Mouse (Mus musculus) hindbrain, postnatal 0 days (tissue): ENCODE results near the gene Trappc3. TPM values are rescaled to one million over a fixed set of nuclear protein-coding genes. Genes with fewer than 3 reads are reported as not detected.

Experiments used
- ATAC-seq: fragments of 200-750 bp; cut with Nextera tagmentation; 2 replicates; pipeline ENCODE4 v1.8.0; 2017; ENCODE audit warnings: mild to moderate bottlenecking, moderate TSS enrichment, moderate library complexity
- DNase-seq: peaks from one replicate; pipeline ENCODE4 v3.0.0-alpha.2; 2015; ENCODE audit warnings: low spot score
- H3K27ac ChIP-seq: fragments of 300-500 bp; sonication (generic); 2 replicates; pipeline ENCODE4 v1.5.1; 2014; ENCODE audit warnings: mild to moderate bottlenecking
- H3K27me3 ChIP-seq: fragments of 300-500 bp; sonication (generic); 2 replicates; pipeline ENCODE4 v1.6.1; 2014; ENCODE audit warnings: low read length, mixed read lengths; ENCODE audit not compliant: insufficient read depth
- H3K36me3 ChIP-seq: fragments of 300-500 bp; sonication (generic); 2 replicates; pipeline ENCODE4 v1.6.1; 2014; ENCODE audit warnings: low read length, mixed read lengths; ENCODE audit not compliant: insufficient read depth
- H3K4me1 ChIP-seq: fragments of 300-500 bp; sonication (generic); 2 replicates; pipeline ENCODE4 v1.6.1; 2014; ENCODE audit warnings: antibody characterized with exemption, low read length, mixed read lengths; ENCODE audit not compliant: insufficient read depth
- H3K4me2 ChIP-seq: fragments of 300-500 bp; sonication (generic); 2 replicates; pipeline ENCODE4 v1.6.1; 2014; ENCODE audit warnings: low read depth, mild to moderate bottlenecking, low read length, moderate library complexity, mixed read lengths
- H3K4me3 ChIP-seq: fragments of 300-500 bp; sonication (generic); 2 replicates; pipeline ENCODE4 v1.5.1; 2014; ENCODE audit warnings: low read length
- H3K9ac ChIP-seq: fragments of 300-500 bp; sonication (generic); replicated peaks from 2 replicates; pipeline ENCODE4 v1.6.1; 2014; ENCODE audit warnings: mild to moderate bottlenecking, low read length, moderate library complexity, mixed read lengths
- H3K9me3 ChIP-seq: fragments of 300-500 bp; sonication (generic); 2 replicates; pipeline ENCODE4 v1.6.1; 2016; ENCODE audit warnings: low read length, mixed read lengths
- CTCF ChIP-seq: IDR thresholded peaks from 2 replicates; pipeline ENCODE4 v1.5.1; 2016; ENCODE audit warnings: antibody characterized with exemption, control low read depth, low read depth
- WGBS: fragments of 180-500 bp; shearing (Covaris S2); extraction: QIAGEN DNeasy Blood & Tissue Kit; methylation state at CpG from one replicate; pipeline ENCODE4 v1.1.7; 2014; 5-methylcytosine and 5-hydroxymethylcytosine counted together
- polyA plus RNA-seq: library from polyadenylated mRNA; unstranded; fragments of >200 nt; fragmentation: Nextera tagmentation; extraction: Ambion mirVana; gene quantifications from 2 replicates; pipeline ENCODE4 v1.2.1, GENCODE M21; 2015
- total RNA-seq: library from RNA; depleted of rRNA; stranded (reverse); fragments of >200 nt; gene quantifications from 2 replicates; pipeline ENCODE4 v1.2.3, GENCODE M21; 2014

Trappc3 gene
- total and polyA plus RNA-seq, 2 experiments from 2014 or later, result 97.4 to 188 TPM

GRCm38 (mm10) chr4:126314393-126314792, 52.3 kb downstream of the Trappc3 start:
- H3K4me1 ChIP-seq, result peaks cover 4% of the 10 kb centered on the region; the same call in 1 of the 2 replicates
- H3K9me3 ChIP-seq, result no peaks in the 10 kb centered on the region
- peak; percentile 23; the same call in 1 of the 2 replicates for TF ChIP-seq CTCF
- DNase-seq (no peak), ATAC-seq (no peak)
- peaks cover 22% of the 10 kb centered on the region for H3K36me3 ChIP-seq
- H3K4me3 ChIP-seq, result no peak overlapping the region
- H3K27me3 ChIP-seq, result no peaks in the 10 kb centered on the region
- no peak overlapping the region for H3K9ac ChIP-seq
- no peak overlapping the region for H3K4me2 ChIP-seq
- 55% methylated on average over 10 of the region's 10 CpGs for WGBS
- H3K27ac ChIP-seq, result no peak overlapping the region; the same call in 1 of the 2 replicates

GRCm38 (mm10) chr4:126315931-126316330, 53.8 kb downstream of the Trappc3 start:
- no peak overlapping the region for H3K4me3 ChIP-seq
- DNase-seq (no peak), ATAC-seq (no peak)
- no peak overlapping the region for H3K4me2 ChIP-seq
- no peaks in the 10 kb centered on the region for H3K27me3 ChIP-seq
- no peak overlapping the region for H3K27ac ChIP-seq
- peaks cover 22% of the 10 kb centered on the region for H3K36me3 ChIP-seq
- WGBS, result 43% methylated on average over 5 of the region's 5 CpGs
- H3K9ac ChIP-seq, result no peak overlapping the region
- peaks cover 7% of the 10 kb centered on the region; the same call in 1 of the 2 replicates for H3K4me1 ChIP-seq
- H3K9me3 ChIP-seq, result no peaks in the 10 kb centered on the region
- TF ChIP-seq CTCF, result no peak

GRCm38 (mm10) chr4:126316443-126317040, 54.4 kb downstream of the Trappc3 start:
- TF ChIP-seq CTCF, result no peak
- WGBS, result 87% methylated on average over 13 of the region's 13 CpGs
- no peak overlapping the region for H3K9ac ChIP-seq
- H3K4me1 ChIP-seq, result peaks cover 7% of the 10 kb centered on the region; the same call in 1 of the 2 replicates
- no peak overlapping the region for H3K4me3 ChIP-seq
- no peaks in the 10 kb centered on the region for H3K27me3 ChIP-seq
- no peak overlapping the region for H3K4me2 ChIP-seq
- no peak for DNase-seq
- ATAC-seq, result no peak
- H3K9me3 ChIP-seq, result no peaks in the 10 kb centered on the region
- peaks cover 22% of the 10 kb centered on the region for H3K36me3 ChIP-seq
- no peak overlapping the region for H3K27ac ChIP-seq

DNA sequence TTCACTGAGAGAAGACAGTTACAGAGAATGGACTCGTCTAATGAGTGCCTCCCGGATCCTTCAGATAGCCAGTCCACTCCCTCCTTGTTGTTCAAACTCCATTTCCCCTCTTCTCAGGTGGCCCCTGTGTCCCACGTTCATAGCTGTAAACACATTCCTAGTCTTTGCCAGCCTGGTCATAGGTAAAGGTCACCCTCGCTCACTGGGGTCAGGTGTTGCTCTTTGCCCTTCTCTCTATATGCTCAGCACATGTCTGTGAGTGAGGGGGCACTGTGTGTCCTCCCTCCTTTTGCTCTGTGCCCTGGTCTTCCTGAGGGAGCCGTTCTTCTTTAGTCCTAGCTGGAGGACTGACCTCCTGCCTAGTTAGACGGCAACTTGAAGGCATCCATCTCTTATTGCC, 57.7 kb downstream of the Trappc3 start:
- H3K9me3 ChIP-seq, result no peaks in the 10 kb centered on the region
- H3K4me1 ChIP-seq, result peaks cover 7% of the 10 kb centered on the region; the same call in 1 of the 2 replicates
- H3K4me2 ChIP-seq, result no peak overlapping the region
- DNase-seq (no peak), ATAC-seq (no peak)
- H3K36me3 ChIP-seq, result peaks cover 22% of the 10 kb centered on the region
- no peak overlapping the region for H3K9ac ChIP-seq
- H3K27ac ChIP-seq, result no peak overlapping the region
- no peak for TF ChIP-seq CTCF
- no peak overlapping the region for H3K4me3 ChIP-seq
- WGBS, result 96% methylated on average over 6 of the region's 6 CpGs
- H3K27me3 ChIP-seq, result no peaks in the 10 kb centered on the region

- Histone ChIP-seq H3K4me3 (peak within 1 kb of the TSS; percentile 50), H3K4me1 (peaks cover 13% of the 10 kb centered on the region)
- ATAC-seq, result peak; percentile 89
Observed at GRCm38 (mm10) chr4:126321111-126321853, 59.2 kb downstream of the Trappc3 start, which contains the start of gene Adprhl2. Adprhl2 (minus strand) TSS chr4:126321703.

GRCm38 (mm10) chr4:126321854-126322511, 59.9 kb downstream of the Trappc3 start:
- H3K9ac ChIP-seq, result no peak overlapping the region
- H3K4me3 ChIP-seq, result peak overlapping the region; percentile 50
- peak; percentile 38 for ATAC-seq
- peak overlapping the region; percentile 69 for H3K4me2 ChIP-seq
- no peak for TF ChIP-seq CTCF
- peaks cover 12% of the 10 kb centered on the region for H3K36me3 ChIP-seq
- no peak for DNase-seq
- no peaks in the 10 kb centered on the region for H3K9me3 ChIP-seq
- no peak overlapping the region for H3K27ac ChIP-seq
- WGBS, result 53% methylated on average over 28 of the region's 28 CpGs
- no peaks in the 10 kb centered on the region for H3K27me3 ChIP-seq
- peaks cover 13% of the 10 kb centered on the region for H3K4me1 ChIP-seq

More at GRCm38 (mm10) chr4:126321111-126321853, 59.2 kb downstream of the Trappc3 start, which contains the start of gene Adprhl2:
- H3K27me3 ChIP-seq, result no peaks in the 10 kb centered on the region
- no peaks in the 10 kb centered on the region for H3K9me3 ChIP-seq
- peak within 1 kb of the TSS; percentile 69 for H3K4me2 ChIP-seq
- DNase-seq, result peak; percentile 98
- H3K27ac ChIP-seq, result peak within 1 kb of the TSS; percentile 83
- H3K36me3 ChIP-seq, result peaks cover 19% of the 10 kb centered on the region
- peak; percentile 100 for TF ChIP-seq CTCF
- WGBS, result under 1% methylated on average over 79 of the region's 80 CpGs
- H3K9ac ChIP-seq, result peak within 1 kb of the TSS; percentile 64
